Mouse (Mus musculus) hindbrain, postnatal 0 days (tissue): ENCODE measurements around the gene 1700022I11Rik. TPM values are rescaled to one million over a fixed set of nuclear protein-coding genes. Genes with fewer than 3 reads are reported as not detected.

Experiments used
- ATAC-seq: fragments of 200-750 bp; cut with Nextera tagmentation; 2 replicates; pipeline ENCODE4 v1.8.0; 2017; ENCODE audit warnings: mild to moderate bottlenecking, moderate TSS enrichment, moderate library complexity
- DNase-seq: peaks from one replicate; pipeline ENCODE4 v3.0.0-alpha.2; 2015; ENCODE audit warnings: low spot score
- H3K27ac ChIP-seq: fragments of 300-500 bp; sonication (generic); 2 replicates; pipeline ENCODE4 v1.5.1; 2014; ENCODE audit warnings: mild to moderate bottlenecking
- H3K27me3 ChIP-seq: fragments of 300-500 bp; sonication (generic); 2 replicates; pipeline ENCODE4 v1.6.1; 2014; ENCODE audit warnings: low read length, mixed read lengths; ENCODE audit not compliant: insufficient read depth
- H3K36me3 ChIP-seq: fragments of 300-500 bp; sonication (generic); 2 replicates; pipeline ENCODE4 v1.6.1; 2014; ENCODE audit warnings: low read length, mixed read lengths; ENCODE audit not compliant: insufficient read depth
- H3K4me1 ChIP-seq: fragments of 300-500 bp; sonication (generic); 2 replicates; pipeline ENCODE4 v1.6.1; 2014; ENCODE audit warnings: antibody characterized with exemption, low read length, mixed read lengths; ENCODE audit not compliant: insufficient read depth
- H3K4me2 ChIP-seq: fragments of 300-500 bp; sonication (generic); 2 replicates; pipeline ENCODE4 v1.6.1; 2014; ENCODE audit warnings: low read depth, mild to moderate bottlenecking, low read length, moderate library complexity, mixed read lengths
- H3K4me3 ChIP-seq: fragments of 300-500 bp; sonication (generic); 2 replicates; pipeline ENCODE4 v1.5.1; 2014; ENCODE audit warnings: low read length
- H3K9ac ChIP-seq: fragments of 300-500 bp; sonication (generic); replicated peaks from 2 replicates; pipeline ENCODE4 v1.6.1; 2014; ENCODE audit warnings: mild to moderate bottlenecking, low read length, moderate library complexity, mixed read lengths
- H3K9me3 ChIP-seq: fragments of 300-500 bp; sonication (generic); 2 replicates; pipeline ENCODE4 v1.6.1; 2016; ENCODE audit warnings: low read length, mixed read lengths
- CTCF ChIP-seq: IDR thresholded peaks from 2 replicates; pipeline ENCODE4 v1.5.1; 2016; ENCODE audit warnings: antibody characterized with exemption, control low read depth, low read depth
- WGBS: fragments of 180-500 bp; shearing (Covaris S2); extraction: QIAGEN DNeasy Blood & Tissue Kit; methylation state at CpG from one replicate; pipeline ENCODE4 v1.1.7; 2014; 5-methylcytosine and 5-hydroxymethylcytosine counted together
- polyA plus RNA-seq: library from polyadenylated mRNA; unstranded; fragments of >200 nt; fragmentation: Nextera tagmentation; extraction: Ambion mirVana; gene quantifications from 2 replicates; pipeline ENCODE4 v1.2.1, GENCODE M21; 2015
- total RNA-seq: library from RNA; depleted of rRNA; stranded (reverse); fragments of >200 nt; gene quantifications from 2 replicates; pipeline ENCODE4 v1.2.3, GENCODE M21; 2014

Gene 1700022I11Rik
- total and polyA plus RNA-seq, 2 experiments from 2014 or later = 0.60 TPM; not detected in 1

GRCm38 (mm10) chr4:43001272-43001671, 31.9 kb downstream of the 1700022I11Rik start:
- Histone ChIP-seq H3K4me1 (peaks cover 16% of the 10 kb centered on the region), H3K9ac (no peak overlapping the region), H3K4me2 (no peak overlapping the region), H3K36me3 (no peaks in the 10 kb centered on the region), H3K9me3 (no peaks in the 10 kb centered on the region), H3K27ac (peak overlapping the region; percentile 73), H3K27me3 (no peaks in the 10 kb centered on the region), H3K4me3 (no peak overlapping the region)
- DNase-seq (no peak), ATAC-seq (no peak)
- TF ChIP-seq CTCF = no peak
- WGBS = 90% methylated on average over 2 of the region's 2 CpGs

- no peak overlapping the region for H3K4me2 ChIP-seq
- H3K27ac ChIP-seq = no peak overlapping the region
- ATAC-seq (no peak), DNase-seq (no peak)
- H3K9me3 ChIP-seq = no peaks in the 10 kb centered on the region
- no peak overlapping the region for H3K9ac ChIP-seq
- WGBS = 76% methylated on average over 12 of the region's 12 CpGs
- TF ChIP-seq CTCF = no peak
- H3K27me3 ChIP-seq = no peaks in the 10 kb centered on the region
- H3K36me3 ChIP-seq = no peaks in the 10 kb centered on the region
- H3K4me3 ChIP-seq = no peak overlapping the region
- H3K4me1 ChIP-seq = peaks cover 11% of the 10 kb centered on the region
These were observed 33.5 kb downstream of the 1700022I11Rik start for GRCm38 (mm10) chr4:43002756-43003439.

GRCm38 (mm10) chr4:43004951-43005350, 35.5 kb downstream of the 1700022I11Rik start:
- H3K27ac ChIP-seq = no peak overlapping the region
- H3K27me3 ChIP-seq = no peaks in the 10 kb centered on the region
- no peaks in the 10 kb centered on the region for H3K9me3 ChIP-seq
- no peak overlapping the region for H3K4me3 ChIP-seq
- TF ChIP-seq CTCF = no peak
- H3K4me1 ChIP-seq = no peaks in the 10 kb centered on the region
- WGBS = 96% methylated on average over 3 of the region's 3 CpGs
- H3K4me2 ChIP-seq = no peak overlapping the region
- no peaks in the 10 kb centered on the region for H3K36me3 ChIP-seq
- no peak for DNase-seq
- no peak for ATAC-seq
- H3K9ac ChIP-seq = no peak overlapping the region

- H3K9ac ChIP-seq = no peak overlapping the region
- ATAC-seq (no peak), DNase-seq (peak; percentile 45)
- H3K4me1 ChIP-seq = no peaks in the 10 kb centered on the region
- no peaks in the 10 kb centered on the region for H3K36me3 ChIP-seq
- H3K27me3 ChIP-seq = no peaks in the 10 kb centered on the region
- no peaks in the 10 kb centered on the region for H3K9me3 ChIP-seq
- no peak overlapping the region for H3K4me2 ChIP-seq
- peak; percentile 60 for TF ChIP-seq CTCF
- 64% methylated on average over 2 of the region's 2 CpGs for WGBS
- no peak overlapping the region for H3K4me3 ChIP-seq
- H3K27ac ChIP-seq = no peak overlapping the region
These were observed 36.4 kb downstream of the 1700022I11Rik start for GRCm38 (mm10) chr4:43005765-43006164.

- Histone ChIP-seq H3K4me2 (peak within 1 kb of the TSS; percentile 92), H3K27ac (no peak within 1 kb of the TSS)
These were observed 41.0 kb downstream of the 1700022I11Rik start, which contains the start of gene Fancg for GRCm38 (mm10) chr4:43010161-43011038. Gene Fancg, minus strand, starts transcription at chr4:43010506.

GRCm38 (mm10) chr4:43012091-43012490, 42.7 kb downstream of the 1700022I11Rik start:
- DNase-seq = no peak
- no peak for TF ChIP-seq CTCF
- no peak overlapping the region for H3K4me3 ChIP-seq
- H3K9ac ChIP-seq = no peak overlapping the region
- H3K36me3 ChIP-seq = peaks cover 4% of the 10 kb centered on the region; the same call in 1 of the 2 replicates
- ATAC-seq = no peak
- H3K9me3 ChIP-seq = no peaks in the 10 kb centered on the region
- WGBS = 100% methylated on average over 1 of the region's 1 CpGs
- H3K27me3 ChIP-seq = no peaks in the 10 kb centered on the region
- H3K4me2 ChIP-seq = no peak overlapping the region
- no peaks in the 10 kb centered on the region for H3K4me1 ChIP-seq
- H3K27ac ChIP-seq = no peak overlapping the region

More at GRCm38 (mm10) chr4:43010161-43011038, 41.0 kb downstream of the 1700022I11Rik start, which contains the start of gene Fancg:
- Histone ChIP-seq H3K9ac (peak within 1 kb of the TSS; percentile 59), H3K27me3 (no peaks in the 10 kb centered on the region), H3K4me3 (peak within 1 kb of the TSS; percentile 72), H3K9me3 (no peaks in the 10 kb centered on the region), H3K36me3 (no peaks in the 10 kb centered on the region), H3K4me1 (no peaks in the 10 kb centered on the region)
- no peak for TF ChIP-seq CTCF
- WGBS = under 1% methylated on average over 37 of the region's 37 CpGs
- DNase-seq = peak; percentile 87
- ATAC-seq = peak; percentile 92
